Mouse (Mus musculus): Measurements from ENCODE around the gene Scube3. TPM values are rescaled to one million over a fixed set of nuclear protein-coding genes. Genes with fewer than 3 reads are reported as not detected.

The Scube3 gene
- polyA plus RNA-seq, 1 experiment: 0.09 TPM

DNA sequence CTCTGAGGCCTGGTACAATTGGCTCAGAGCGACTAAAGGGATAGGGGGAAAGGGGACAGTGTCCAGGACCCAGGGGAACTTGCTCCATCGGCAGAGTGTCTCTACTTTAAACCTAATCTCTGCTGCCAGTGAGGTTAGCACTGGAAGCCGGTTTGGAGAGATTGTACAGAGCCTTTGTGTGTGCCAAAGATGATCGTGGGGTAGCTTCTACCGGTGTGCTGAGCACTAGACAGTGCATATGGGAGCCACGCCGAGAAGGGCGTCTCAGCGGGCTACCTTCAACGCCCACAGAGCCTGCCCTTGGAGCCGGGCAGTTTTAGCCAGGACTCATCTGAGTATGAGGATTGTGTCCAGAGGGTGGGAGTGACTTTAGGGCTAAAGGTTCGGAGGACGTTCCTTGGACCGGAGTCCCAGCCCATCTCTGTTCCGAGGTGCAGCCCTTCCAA, 713 bp upstream of the Scube3 start:
- H3ac ChIP-seq (ENCODE audit: control insufficient read depth, insufficient read length, low read depth): no peak overlapping the region
- TF ChIP-seq FOSL1 (IDR thresholded peaks at IDR 0.05; ENCODE audit: insufficient read depth, low read length, poor library complexity, severe bottlenecking): no peak
- TF ChIP-seq USF1 (IDR thresholded peaks at IDR 0.05; ENCODE audit: low read depth): no peak
- no peak for TF ChIP-seq MYOG (IDR thresholded peaks at IDR 0.05; ENCODE audit: control insufficient read depth, extremely low read depth, insufficient read length)
- no peak for TF ChIP-seq MAX (IDR thresholded peaks at IDR 0.05)
- no peak for TF ChIP-seq MYOD1 (IDR thresholded peaks at IDR 0.05; ENCODE audit: control insufficient read depth, insufficient read length, low read depth)
- no peak for TF ChIP-seq CTCF (IDR thresholded peaks at IDR 0.05; ENCODE audit: control insufficient read depth, insufficient read depth, insufficient read length)
- TF ChIP-seq CEBPB (IDR thresholded peaks at IDR 0.05; ENCODE audit: low read depth): no peak
- no peak overlapping the region for H3K4me3 ChIP-seq (ENCODE audit: insufficient read depth, poor library complexity, severe bottlenecking)
- H3K27me3 ChIP-seq (ENCODE audit: control insufficient read depth, insufficient read depth, insufficient read length): peaks cover 85% of the 10 kb centered on the region
- H3K36me3 ChIP-seq (ENCODE audit: control insufficient read depth, insufficient read depth): no peaks in the 10 kb centered on the region
- no peaks in the 10 kb centered on the region for H3K79me3 ChIP-seq (ENCODE audit: low read depth)
- H3K79me2 ChIP-seq (ENCODE audit: control insufficient read depth, insufficient read depth): no peaks in the 10 kb centered on the region

DNA sequence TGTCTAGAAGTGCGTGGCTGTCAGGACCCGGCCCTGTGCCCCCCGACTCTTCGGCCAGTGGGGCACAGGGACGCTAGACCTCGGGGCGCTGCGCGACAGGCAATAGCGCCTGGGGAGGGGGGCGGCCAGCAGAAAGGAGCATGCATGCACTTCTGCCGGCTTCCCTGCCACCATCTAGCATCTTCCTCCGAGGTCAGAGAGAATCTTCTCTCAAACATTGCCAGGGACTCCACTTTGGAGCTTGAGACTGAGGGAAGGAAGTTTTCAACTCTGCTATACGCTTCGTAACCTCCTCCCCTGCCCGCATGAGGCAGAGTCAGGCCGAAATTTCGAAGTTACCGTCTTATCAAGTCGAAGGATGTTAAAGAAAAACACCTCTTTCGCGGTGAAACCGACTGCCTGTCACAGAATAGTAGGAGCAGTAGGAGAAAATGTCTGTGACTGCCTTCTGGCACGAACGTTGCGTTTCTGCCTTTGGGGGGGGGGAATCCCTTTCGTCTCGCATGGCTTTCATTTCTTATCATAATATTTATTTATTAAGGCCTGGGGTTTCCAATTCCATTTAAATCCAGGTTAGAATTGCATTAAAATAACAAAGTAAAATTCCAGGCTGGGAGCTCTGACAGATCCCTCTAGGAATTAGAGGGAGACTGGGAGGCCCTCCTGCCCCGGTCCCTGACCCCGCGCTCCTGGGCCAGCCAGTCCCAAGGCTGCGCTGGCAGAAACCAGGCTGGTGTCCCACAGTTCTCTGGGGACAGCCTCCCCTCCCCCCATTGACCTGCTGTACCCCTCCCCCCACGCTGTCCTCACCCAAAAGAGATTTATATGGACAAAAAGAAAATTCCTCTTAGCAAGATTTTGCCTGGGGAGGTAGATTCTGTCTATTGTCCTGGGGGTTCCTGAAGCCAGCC, 1.0 kb downstream of the Scube3 start:
- peaks cover 91% of the 10 kb centered on the region for H3K27me3 ChIP-seq (ENCODE audit: control insufficient read depth, insufficient read depth, insufficient read length)
- no peak overlapping the region for H3K4me3 ChIP-seq (ENCODE audit: insufficient read depth, poor library complexity, severe bottlenecking)
- no peaks in the 10 kb centered on the region for H3K79me2 ChIP-seq (ENCODE audit: control insufficient read depth, insufficient read depth)
- no peak for TF ChIP-seq CTCF (IDR thresholded peaks at IDR 0.05; ENCODE audit: control insufficient read depth, insufficient read depth, insufficient read length)
- H3ac ChIP-seq (ENCODE audit: control insufficient read depth, insufficient read length, low read depth): no peak overlapping the region
- no peaks in the 10 kb centered on the region for H3K36me3 ChIP-seq (ENCODE audit: control insufficient read depth, insufficient read depth)
- no peaks in the 10 kb centered on the region for H3K79me3 ChIP-seq (ENCODE audit: low read depth)

DNA sequence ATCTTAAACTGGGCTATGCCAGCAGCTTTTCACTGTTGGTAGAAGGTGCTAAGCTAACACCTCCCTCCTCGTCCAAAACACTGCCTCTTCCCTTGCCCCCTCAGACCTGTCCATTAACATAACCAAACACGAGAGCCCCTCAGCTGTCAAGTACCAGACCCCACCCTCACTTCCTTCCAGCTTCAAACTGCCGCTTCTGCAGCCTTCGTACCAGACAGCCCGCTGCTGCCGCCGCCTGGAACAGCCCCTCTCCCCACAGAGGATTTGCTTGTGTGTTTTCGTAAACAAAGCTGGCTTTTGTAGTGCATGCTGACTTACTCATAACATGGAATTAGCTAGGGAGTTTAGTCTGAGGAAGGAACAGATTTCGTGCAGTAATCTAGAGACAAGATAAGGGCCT, 1.8 kb downstream of the Scube3 start:
- TF ChIP-seq USF1 (IDR thresholded peaks at IDR 0.05; ENCODE audit: low read depth) (no peak), CTCF (IDR thresholded peaks at IDR 0.05; ENCODE audit: control insufficient read depth, insufficient read depth, insufficient read length) (no peak), MYOD1 (IDR thresholded peaks at IDR 0.05; ENCODE audit: control insufficient read depth, insufficient read length, low read depth) (no peak), FOSL1 (IDR thresholded peaks at IDR 0.05; ENCODE audit: insufficient read depth, low read length, poor library complexity, severe bottlenecking) (no peak), MYOG (IDR thresholded peaks at IDR 0.05; ENCODE audit: control insufficient read depth, extremely low read depth, insufficient read length) (no peak), CEBPB (IDR thresholded peaks at IDR 0.05; ENCODE audit: low read depth) (no peak), MAX (IDR thresholded peaks at IDR 0.05) (no peak)
- Histone ChIP-seq H3K4me3 (ENCODE audit: insufficient read depth, poor library complexity, severe bottlenecking) (no peak overlapping the region), H3K36me3 (ENCODE audit: control insufficient read depth, insufficient read depth) (no peaks in the 10 kb centered on the region)

DNA sequence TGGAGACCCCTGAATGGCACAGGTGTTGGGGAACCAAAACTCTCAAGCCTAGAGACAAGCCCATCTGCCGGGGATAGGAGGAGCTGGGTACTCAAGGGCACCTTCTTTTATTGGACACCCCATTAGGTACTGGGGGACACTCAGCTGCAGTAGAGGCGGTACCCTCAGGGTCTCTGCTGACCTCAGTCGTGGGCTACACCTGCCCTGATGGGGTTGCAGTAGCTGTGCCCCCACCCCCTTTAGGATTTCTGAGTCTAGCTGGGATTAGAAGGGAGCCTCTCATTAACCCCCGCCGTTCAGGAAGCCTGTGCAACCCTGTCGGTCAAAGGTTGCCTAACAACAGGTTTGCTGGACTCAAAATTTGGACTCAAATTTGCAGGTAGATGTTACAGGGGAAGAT, 2.3 kb downstream of the Scube3 start:
- no peak for TF ChIP-seq MYOG (IDR thresholded peaks at IDR 0.05; ENCODE audit: control insufficient read depth, extremely low read depth, insufficient read length)
- H3K79me2 ChIP-seq (ENCODE audit: control insufficient read depth, insufficient read depth): no peaks in the 10 kb centered on the region
- H3K27me3 ChIP-seq (ENCODE audit: control insufficient read depth, insufficient read depth, insufficient read length): peaks cover 92% of the 10 kb centered on the region
- no peak overlapping the region for H3ac ChIP-seq (ENCODE audit: control insufficient read depth, insufficient read length, low read depth)
- H3K4me3 ChIP-seq (ENCODE audit: insufficient read depth, poor library complexity, severe bottlenecking): no peak overlapping the region
- no peaks in the 10 kb centered on the region for H3K79me3 ChIP-seq (ENCODE audit: low read depth)
- H3K36me3 ChIP-seq (ENCODE audit: control insufficient read depth, insufficient read depth): no peaks in the 10 kb centered on the region

More for the DNA sequence above, 1.8 kb downstream of the Scube3 start:
- H3K79me3 ChIP-seq (ENCODE audit: low read depth): no peaks in the 10 kb centered on the region
- H3ac ChIP-seq (ENCODE audit: control insufficient read depth, insufficient read length, low read depth): no peak overlapping the region
- no peaks in the 10 kb centered on the region for H3K79me2 ChIP-seq (ENCODE audit: control insufficient read depth, insufficient read depth)
- H3K27me3 ChIP-seq (ENCODE audit: control insufficient read depth, insufficient read depth, insufficient read length): peaks cover 92% of the 10 kb centered on the region

DNA sequence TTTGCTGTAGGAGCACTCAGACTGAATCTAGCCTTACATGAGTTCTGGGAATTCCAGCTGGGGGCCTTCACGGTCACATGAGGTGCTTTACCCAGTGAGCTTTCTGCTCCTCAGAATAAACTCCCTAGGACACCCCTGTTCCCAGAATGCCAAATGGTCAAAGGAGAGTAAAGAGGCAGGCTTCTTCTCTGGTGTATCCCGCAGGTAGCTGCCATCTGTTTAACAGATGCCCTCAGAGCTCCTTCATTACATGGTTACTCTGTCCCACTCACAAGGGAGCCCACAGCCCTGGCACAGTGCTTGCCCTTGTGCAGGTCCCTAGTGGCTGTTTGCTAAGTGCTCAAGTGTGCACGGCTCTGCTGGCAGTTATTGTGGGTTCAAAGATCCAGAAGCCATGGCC, 6.3 kb downstream of the Scube3 start:
- H3K79me2 ChIP-seq (ENCODE audit: control insufficient read depth, insufficient read depth): no peaks in the 10 kb centered on the region
- peaks cover 80% of the 10 kb centered on the region for H3K27me3 ChIP-seq (ENCODE audit: control insufficient read depth, insufficient read depth, insufficient read length)
- TF ChIP-seq MAX (IDR thresholded peaks at IDR 0.05): no peak
- no peak for TF ChIP-seq MYOG (IDR thresholded peaks at IDR 0.05; ENCODE audit: control insufficient read depth, extremely low read depth, insufficient read length)
- no peak for TF ChIP-seq MYOD1 (IDR thresholded peaks at IDR 0.05; ENCODE audit: control insufficient read depth, insufficient read length, low read depth)
- no peak for TF ChIP-seq USF1 (IDR thresholded peaks at IDR 0.05; ENCODE audit: low read depth)
- TF ChIP-seq FOSL1 (IDR thresholded peaks at IDR 0.05; ENCODE audit: insufficient read depth, low read length, poor library complexity, severe bottlenecking): no peak
- TF ChIP-seq CTCF (IDR thresholded peaks at IDR 0.05; ENCODE audit: control insufficient read depth, insufficient read depth, insufficient read length): no peak
- H3K4me3 ChIP-seq (ENCODE audit: insufficient read depth, poor library complexity, severe bottlenecking): no peak overlapping the region
- no peak overlapping the region for H3ac ChIP-seq (ENCODE audit: control insufficient read depth, insufficient read length, low read depth)
- H3K79me3 ChIP-seq (ENCODE audit: low read depth): no peaks in the 10 kb centered on the region
- H3K36me3 ChIP-seq (ENCODE audit: control insufficient read depth, insufficient read depth): no peaks in the 10 kb centered on the region

DNA sequence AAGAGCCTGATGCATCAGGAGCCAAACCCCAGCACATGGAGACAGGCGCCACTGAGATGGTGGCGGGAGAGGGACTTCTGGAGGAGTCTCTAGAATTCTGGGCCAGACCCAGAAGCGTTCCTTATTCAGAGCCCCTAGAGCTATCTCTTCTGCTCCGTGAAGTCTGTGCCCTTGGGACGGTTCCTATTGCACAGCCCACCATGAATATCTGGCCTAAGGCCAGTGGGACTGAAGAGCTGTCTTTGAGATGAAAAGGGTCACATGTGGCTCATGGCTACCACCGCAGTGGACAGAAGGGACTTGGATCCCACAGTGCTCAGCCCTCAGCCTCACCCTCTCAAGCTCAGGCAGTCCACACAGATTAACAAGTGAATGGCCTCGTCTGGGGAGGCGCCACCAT, 7.8 kb downstream of the Scube3 start:
- no peak for TF ChIP-seq MYOD1 (IDR thresholded peaks at IDR 0.05; ENCODE audit: control insufficient read depth, insufficient read length, low read depth)
- Histone ChIP-seq H3K36me3 (ENCODE audit: control insufficient read depth, insufficient read depth) (no peaks in the 10 kb centered on the region), H3K4me3 (ENCODE audit: insufficient read depth, poor library complexity, severe bottlenecking) (no peak overlapping the region), H3K27me3 (ENCODE audit: control insufficient read depth, insufficient read depth, insufficient read length) (peaks cover 69% of the 10 kb centered on the region), H3K79me3 (ENCODE audit: low read depth) (no peaks in the 10 kb centered on the region), H3K79me2 (ENCODE audit: control insufficient read depth, insufficient read depth) (no peaks in the 10 kb centered on the region), H3ac (ENCODE audit: control insufficient read depth, insufficient read length, low read depth) (no peak overlapping the region)

Data from C2C12 (cell line).